ENCODE assay signal across 8 mouse cellular contexts in the genomic region with DNA sequence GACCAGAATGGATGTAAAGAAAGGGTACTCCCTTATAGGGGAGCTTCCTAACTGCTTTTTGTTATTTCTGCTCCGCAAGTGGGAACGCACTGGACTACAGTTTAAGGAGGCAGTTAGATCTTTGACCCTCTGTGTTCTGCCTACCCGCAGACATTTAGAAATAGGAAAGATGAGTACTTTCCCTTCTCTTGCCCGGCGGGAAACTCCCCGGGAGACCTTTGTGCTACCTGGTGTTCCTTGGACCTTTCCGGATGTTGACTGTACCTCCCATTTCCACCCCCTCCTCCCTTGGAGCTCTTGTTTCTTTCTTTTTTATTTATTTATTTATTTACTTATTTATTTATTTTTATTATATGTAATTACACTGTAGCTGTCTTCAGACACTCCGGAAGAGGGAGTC. TPM values are rescaled to one million over a fixed set of nuclear protein-coding genes. Genes with fewer than 3 reads are reported as not detected.
DNase-seq lines count a peak whose midpoint lies in the region; ATAC-seq lines count a peak whose summit lies in the region.

No protein-coding gene starts in this region.

- H3K27me3 ChIP-seq in heart, embryonic 10.5 days (ENCODE audit: insufficient read depth, poor library complexity, severe bottlenecking): peaks cover 89% of the 10 kb centered on the region
- peaks cover 92% of the 10 kb centered on the region for H3K27me3 ChIP-seq in midbrain, embryonic 12.5 days

- H3K4me3 ChIP-seq in heart, embryonic 10.5 days: peak overlapping the region; percentile 90
- peak overlapping the region; percentile 54 for H3K4me3 ChIP-seq in brown adipose tissue, adult 24 weeks (ENCODE audit: insufficient read depth, low read depth, low read length)
- H3K4me3 ChIP-seq in midbrain, embryonic 12.5 days: peak overlapping the region; percentile 88

- H3K27ac ChIP-seq in heart, embryonic 10.5 days: no peak overlapping the region
- H3K27ac ChIP-seq in brown adipose tissue, adult 24 weeks (replicated peaks; ENCODE audit: low read depth, low read length): no peak overlapping the region
- H3K27ac ChIP-seq in midbrain, embryonic 12.5 days (replicated peaks): no peak overlapping the region

- no peak for DNase-seq in heart, embryonic 10.5 days (ENCODE audit: low spot score)
- no peak for DNase-seq in heart, postnatal 36 days
- peak; percentile 81 for DNase-seq in kidney, adult 11 months
- no peak for DNase-seq in spleen, adult 18-20 months
- DNase-seq in adrenal gland, postnatal 14 days: no peak
- no peak for DNase-seq in natural killer cell, adult 2 months (ENCODE audit: low spot score in 2 of 2)

- WGBS in heart, embryonic 10.5 days: 11% methylated on average over 8 of the region's 8 CpGs
- WGBS in midbrain, embryonic 12.5 days: 14% methylated on average over 8 of the region's 8 CpGs

- intact Hi-C loops in heart, postnatal 36 days (cut with DNase I): no loop called here

- peak overlapping the region; percentile 97 for H3K4me2 ChIP-seq in midbrain, embryonic 12.5 days (replicated peaks)

- no peaks in the 10 kb centered on the region for H3K9me3 ChIP-seq in heart, embryonic 10.5 days
- no peaks in the 10 kb centered on the region for H3K9me3 ChIP-seq in midbrain, embryonic 12.5 days

- peaks cover 19% of the 10 kb centered on the region for H3K4me1 ChIP-seq in heart, embryonic 10.5 days
- peaks cover 3% of the 10 kb centered on the region; the same call in 1 of the 2 replicates for H3K4me1 ChIP-seq in brown adipose tissue, adult 24 weeks (ENCODE audit: control insufficient read depth, insufficient read depth, insufficient read length, low read length)
- H3K4me1 ChIP-seq in midbrain, embryonic 12.5 days: peaks cover 21% of the 10 kb centered on the region

- no peak for ATAC-seq in midbrain, embryonic 12.5 days (ENCODE audit: low FRiP score, low read depth)

- H3K9ac ChIP-seq in midbrain, embryonic 12.5 days (replicated peaks): peak overlapping the region; percentile 85; the same call in 1 of the 2 replicates

- no peaks in the 10 kb centered on the region for H3K36me3 ChIP-seq in heart, embryonic 10.5 days
- no peaks in the 10 kb centered on the region for H3K36me3 ChIP-seq in midbrain, embryonic 12.5 days

RNA-seq across cellular contexts. Expression of a gene that starts 1.0 kb away (rescaled TPM):
- 0.71 and 1.2 TPM in 2 replicates for polyA plus RNA-seq in heart, embryonic 10.5 days (2016; fragmentation: Nextera tagmentation; extraction: Ambion mirVana)
- 1 to 10 TPM; 3.6 to 4.1 TPM for total RNA-seq in heart, postnatal 36 days (2021)
- polyA plus RNA-seq in brown adipose tissue, adult 24 weeks (2012; ENCODE audit: insufficient read depth, insufficient read length, missing spikeins): 3.0 and 5.1 TPM in 2 replicates
- polyA plus RNA-seq in midbrain, embryonic 12.5 days (2016; fragmentation: Nextera tagmentation; extraction: Ambion mirVana): 2.1 and 2.9 TPM in 2 replicates
- total RNA-seq in adrenal gland, postnatal 14 days (2021): 5.0 and 5.8 TPM in 2 replicates

RNA-seq across cellular contexts. Expression of a gene that starts 9.2 kb away (rescaled TPM):
- polyA plus RNA-seq in heart, embryonic 10.5 days (2016; fragmentation: Nextera tagmentation; extraction: Ambion mirVana): 273 and 284 TPM in 2 replicates
- 100 to 1,000 TPM; 134 to 148 TPM for total RNA-seq in heart, postnatal 36 days (2021)
- 126 and 135 TPM in 2 replicates for polyA plus RNA-seq in brown adipose tissue, adult 24 weeks (2012; ENCODE audit: insufficient read depth, insufficient read length, missing spikeins)
- polyA plus RNA-seq in midbrain, embryonic 12.5 days (2016; fragmentation: Nextera tagmentation; extraction: Ambion mirVana): 194 and 210 TPM in 2 replicates
- 77.5 and 87.3 TPM in 2 replicates for total RNA-seq in adrenal gland, postnatal 14 days (2021)

RNA-seq across cellular contexts. Expression of a gene that starts 18.7 kb away (rescaled TPM):
- polyA plus RNA-seq in heart, embryonic 10.5 days (2016; fragmentation: Nextera tagmentation; extraction: Ambion mirVana): 115 and 137 TPM in 2 replicates
- 1 to 10 TPM; 2.8 to 3.5 TPM for total RNA-seq in heart, postnatal 36 days (2021)
- polyA plus RNA-seq in brown adipose tissue, adult 24 weeks (2012; ENCODE audit: insufficient read depth, insufficient read length, missing spikeins): 1.9 and 5.5 TPM in 2 replicates
- 48.0 and 50.7 TPM in 2 replicates for polyA plus RNA-seq in midbrain, embryonic 12.5 days (2016; fragmentation: Nextera tagmentation; extraction: Ambion mirVana)
- 2.6 and 2.7 TPM in 2 replicates for total RNA-seq in adrenal gland, postnatal 14 days (2021)

RNA-seq across cellular contexts. Expression of a gene that starts 23.9 kb away (rescaled TPM):
- 32.8 and 39.6 TPM in 2 replicates for polyA plus RNA-seq in heart, embryonic 10.5 days (2016; fragmentation: Nextera tagmentation; extraction: Ambion mirVana)
- 10 to 100 TPM; 10.2 to 11.2 TPM for total RNA-seq in heart, postnatal 36 days (2021)
- 48.4 and 53.1 TPM in 2 replicates for polyA plus RNA-seq in brown adipose tissue, adult 24 weeks (2012; ENCODE audit: insufficient read depth, insufficient read length, missing spikeins)
- 25.1 and 27.7 TPM in 2 replicates for polyA plus RNA-seq in midbrain, embryonic 12.5 days (2016; fragmentation: Nextera tagmentation; extraction: Ambion mirVana)
- total RNA-seq in adrenal gland, postnatal 14 days (2021): 34.2 and 42.3 TPM in 2 replicates

RNA-seq across cellular contexts. Expression of a gene that starts 24.4 kb away (rescaled TPM):
- polyA plus RNA-seq in heart, embryonic 10.5 days (2016; fragmentation: Nextera tagmentation; extraction: Ambion mirVana): 5.5 and 7.0 TPM in 2 replicates
- 10 to 100 TPM; 15.9 to 17.3 TPM for total RNA-seq in heart, postnatal 36 days (2021)
- polyA plus RNA-seq in brown adipose tissue, adult 24 weeks (2012; ENCODE audit: insufficient read depth, insufficient read length, missing spikeins): 10.5 and 10.9 TPM in 2 replicates
- polyA plus RNA-seq in midbrain, embryonic 12.5 days (2016; fragmentation: Nextera tagmentation; extraction: Ambion mirVana): 17.6 and 18.2 TPM in 2 replicates
- 32.8 and 43.1 TPM in 2 replicates for total RNA-seq in adrenal gland, postnatal 14 days (2021)
